Mouse (Mus musculus) ES-E14 (cell line): ENCODE data around the gene Skap1. TPM values are rescaled to one million over a fixed set of nuclear protein-coding genes. Genes with fewer than 3 reads are reported as not detected.
A peak's percentile ranks its signal among the peaks of the same experiment; 100 is the strongest.

Experiments
- DNase-seq: peaks from one replicate; pipeline ENCODE4 v3.0.0-alpha.2; 2013; ENCODE audit warnings: low read depth, low spot score
- H3K27ac ChIP-seq: 2 replicates; pipeline ENCODE4 v1.5.1; 2012; ENCODE audit warnings: low read depth, mild to moderate bottlenecking, low read length, moderate library complexity, mixed read lengths; ENCODE audit not compliant: poor library complexity, insufficient read depth, severe bottlenecking
- H3K36me3 ChIP-seq: 2 replicates; pipeline ENCODE4 v1.6.1; 2012; ENCODE audit warnings: mild to moderate bottlenecking, low read length, moderate library complexity, mixed read lengths; ENCODE audit not compliant: control insufficient read depth, poor library complexity, insufficient read depth, severe bottlenecking
- H3K4me1 ChIP-seq, 2 experiments: fragments of 150-350 bp in 1 of 2; sonication (generic) in 1 of 2; 2 replicates each; pipeline ENCODE4 v1.6.1; 2012; ENCODE audit warnings: low read length in 2 of 2, mild to moderate bottlenecking in 1 of 2, mixed read lengths in 1 of 2; ENCODE audit not compliant: control insufficient read depth in 2 of 2, insufficient read depth in 2 of 2, poor library complexity in 1 of 2
- H3K4me3 ChIP-seq, 2 experiments: fragments of 150-350 bp in 1 of 2; sonication (generic) in 1 of 2; 2 replicates each; pipeline ENCODE4 v1.5.1; 2012; ENCODE audit warnings: low read length in 2 of 2, low read depth in 1 of 2, mild to moderate bottlenecking in 1 of 2, mixed read lengths in 1 of 2; ENCODE audit not compliant: insufficient read depth in 1 of 2, poor library complexity in 1 of 2, severe bottlenecking in 1 of 2
- H3K9ac ChIP-seq: 2 replicates; pipeline ENCODE4 v1.6.1; 2012; ENCODE audit warnings: low read depth, mild to moderate bottlenecking, low read length, mixed read lengths; ENCODE audit not compliant: poor library complexity, insufficient read depth, severe bottlenecking
- H3K9me3 ChIP-seq: fragments of 150-350 bp; sonication (generic); 2 replicates; pipeline ENCODE4 v1.6.1; 2012; ENCODE audit warnings: low read depth, mild to moderate bottlenecking, low read length; ENCODE audit not compliant: control insufficient read depth, insufficient read depth
- CHD2 ChIP-seq: IDR thresholded peaks from 2 replicates; pipeline ENCODE4 v1.6.1; 2014; ENCODE audit warnings: mild to moderate bottlenecking, low read depth, low read length, inconsistent platforms
- HCFC1 ChIP-seq: IDR thresholded peaks from 2 replicates; pipeline ENCODE4 v1.6.1; 2012; ENCODE audit warnings: low read length, inconsistent platforms, borderline replicate concordance; ENCODE audit not compliant: insufficient read depth
- MAFK ChIP-seq: IDR thresholded peaks from 2 replicates; pipeline ENCODE4 v1.6.1; 2014; ENCODE audit warnings: mild to moderate bottlenecking, low read depth, low read length, inconsistent platforms; ENCODE audit not compliant: insufficient read depth
- ZC3H11A ChIP-seq: IDR thresholded peaks from 2 replicates; pipeline ENCODE4 v1.6.1; 2012; ENCODE audit warnings: low read depth, mild to moderate bottlenecking, inconsistent platforms, low read length, borderline replicate concordance
- ZNF384 ChIP-seq: IDR thresholded peaks from 2 replicates; pipeline ENCODE4 v1.6.1; 2012; ENCODE audit warnings: low read depth, low read length, inconsistent platforms
- in situ Hi-C, 2 experiments: fragments of 600-800 bp; cut with MboI; formaldehyde crosslinking; loops; one replicate each; pipeline ENCODE4 v1.15.1; 2025; ENCODE audit warnings: low sequenced_read_pairs in 2 of 2, inconsistent platforms in 1 of 2; ENCODE audit not compliant: unreplicated experiment in 2 of 2
- total RNA-seq: library from RNA; depleted of rRNA; stranded (reverse); fragments of 300-350 nt; gene quantifications from 2 replicates; pipeline ENCODE4 v1.2.3, GENCODE M21; 2012

The Skap1 gene
- total RNA-seq, 1 experiment, result 0.40 TPM

DNA sequence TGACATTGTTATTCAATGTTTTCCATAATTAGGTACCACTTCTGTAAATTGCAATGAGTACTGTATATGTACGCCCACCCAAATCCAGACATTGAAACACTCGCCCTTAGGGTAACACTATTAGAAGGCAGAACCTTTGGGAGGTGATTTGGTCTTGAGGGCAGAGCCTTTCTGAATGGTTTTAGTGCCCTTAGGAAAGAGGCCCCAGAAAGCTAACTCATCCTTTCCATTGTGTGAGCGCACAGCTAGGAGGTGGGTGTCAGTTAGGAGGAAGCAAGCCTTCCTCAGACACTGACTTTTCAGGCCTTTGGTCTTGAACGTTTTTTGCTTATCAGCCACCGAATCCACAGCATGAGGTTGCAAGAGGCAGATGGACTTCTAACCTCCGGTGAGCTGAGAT is 29.5 kb upstream of the Skap1 start:
- no peaks in the 10 kb centered on the region for H3K9me3 ChIP-seq
- no peak for DNase-seq
- no peaks in the 10 kb centered on the region for H3K36me3 ChIP-seq
- TF ChIP-seq ZNF384 (no peak), HCFC1 (no peak), CHD2 (no peak), MAFK (no peak), ZC3H11A (no peak)
- H3K27ac ChIP-seq, result no peak overlapping the region
- no peak overlapping the region for H3K4me3 ChIP-seq
- H3K4me1 ChIP-seq, result peaks cover 0 to 4% of the 10 kb centered on the region in 2 experiments; a peak in 1 of 4 replicates
- H3K9ac ChIP-seq, result no peak overlapping the region
- in situ Hi-C loops, result no loop called here

- no peak overlapping the region for H3K27ac ChIP-seq
- H3K4me1 ChIP-seq, result peaks cover 0 to 4% of the 10 kb centered on the region in 2 experiments; a peak in 1 of 4 replicates
- peak; percentile 54 for DNase-seq
- H3K9ac ChIP-seq, result no peak overlapping the region
- in situ Hi-C loops, result no loop called here
- H3K9me3 ChIP-seq, result no peaks in the 10 kb centered on the region
- TF ChIP-seq MAFK, result no peak
- TF ChIP-seq CHD2, result no peak
- TF ChIP-seq ZNF384, result no peak
- no peak for TF ChIP-seq ZC3H11A
- no peak for TF ChIP-seq HCFC1
- H3K4me3 ChIP-seq, result no peak overlapping the region
- H3K36me3 ChIP-seq, result no peaks in the 10 kb centered on the region
Measured at GRCm38 (mm10) chr11:96436525-96436924, 27.9 kb upstream of the Skap1 start.

GRCm38 (mm10) chr11:96438787-96439186 is 25.6 kb upstream of the Skap1 start:
- in situ Hi-C loops, result no loop called here
- peak; percentile 66 for DNase-seq
- TF ChIP-seq HCFC1 (no peak), ZNF384 (no peak), ZC3H11A (no peak), CHD2 (no peak), MAFK (no peak)

DNA sequence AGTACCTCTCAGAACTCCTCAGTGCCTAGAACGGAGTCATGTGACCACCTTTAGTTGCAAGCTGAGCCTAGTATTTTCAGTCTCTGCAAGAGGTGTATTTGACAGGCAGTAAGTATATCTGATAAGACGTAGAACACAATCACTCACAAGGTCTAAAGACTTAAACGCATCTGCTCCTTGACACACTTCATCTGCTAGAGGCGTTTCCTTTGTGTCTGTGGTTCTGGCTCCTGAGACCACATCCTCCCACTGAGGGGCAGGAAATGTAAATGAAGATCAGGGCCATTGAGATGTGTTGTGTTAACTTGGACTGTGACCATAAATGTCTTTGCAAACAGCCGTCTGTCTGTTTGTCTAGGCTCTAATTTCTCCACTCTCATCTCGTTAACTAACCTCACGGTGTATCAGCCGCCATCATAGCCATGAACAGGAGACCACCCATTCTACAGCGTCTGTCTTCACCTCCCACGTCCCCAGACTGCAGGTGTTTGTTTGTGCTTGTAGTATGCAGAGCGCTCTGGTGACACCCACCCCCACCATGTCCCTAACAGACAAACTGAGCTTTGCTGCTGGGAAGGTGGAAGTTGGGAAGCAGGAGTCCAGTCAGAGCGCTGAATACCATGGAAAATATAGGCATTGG is 22.7 kb upstream of the Skap1 start:
- peaks cover 0 to 2% of the 10 kb centered on the region in 2 experiments; a peak in 1 of 4 replicates for H3K4me1 ChIP-seq

More at GRCm38 (mm10) chr11:96438787-96439186, 25.6 kb upstream of the Skap1 start:
- H3K36me3 ChIP-seq, result no peaks in the 10 kb centered on the region
- peaks cover 0 to 4% of the 10 kb centered on the region in 2 experiments; a peak in 1 of 4 replicates for H3K4me1 ChIP-seq
- no peak overlapping the region for H3K9ac ChIP-seq
- H3K9me3 ChIP-seq, result no peaks in the 10 kb centered on the region
- no peak overlapping the region for H3K27ac ChIP-seq
- no peak overlapping the region for H3K4me3 ChIP-seq

More for the DNA sequence above, 22.7 kb upstream of the Skap1 start:
- in situ Hi-C loops, result no loop called here
- Histone ChIP-seq H3K9ac (no peak overlapping the region), H3K9me3 (no peaks in the 10 kb centered on the region), H3K27ac (no peak overlapping the region), H3K36me3 (no peaks in the 10 kb centered on the region), H3K4me3 (no peak overlapping the region)
- DNase-seq, result no peak
- TF ChIP-seq ZNF384 (no peak), ZC3H11A (no peak), CHD2 (no peak), HCFC1 (no peak), MAFK (no peak)
